Mouse (Mus musculus): Measurements from ENCODE around the gene Zcchc24. TPM values are rescaled to one million over a fixed set of nuclear protein-coding genes. Genes with fewer than 3 reads are reported as not detected.

Zcchc24 gene
- polyA plus RNA-seq, 1 experiment from 2014 or later = 19.3 TPM

DNA sequence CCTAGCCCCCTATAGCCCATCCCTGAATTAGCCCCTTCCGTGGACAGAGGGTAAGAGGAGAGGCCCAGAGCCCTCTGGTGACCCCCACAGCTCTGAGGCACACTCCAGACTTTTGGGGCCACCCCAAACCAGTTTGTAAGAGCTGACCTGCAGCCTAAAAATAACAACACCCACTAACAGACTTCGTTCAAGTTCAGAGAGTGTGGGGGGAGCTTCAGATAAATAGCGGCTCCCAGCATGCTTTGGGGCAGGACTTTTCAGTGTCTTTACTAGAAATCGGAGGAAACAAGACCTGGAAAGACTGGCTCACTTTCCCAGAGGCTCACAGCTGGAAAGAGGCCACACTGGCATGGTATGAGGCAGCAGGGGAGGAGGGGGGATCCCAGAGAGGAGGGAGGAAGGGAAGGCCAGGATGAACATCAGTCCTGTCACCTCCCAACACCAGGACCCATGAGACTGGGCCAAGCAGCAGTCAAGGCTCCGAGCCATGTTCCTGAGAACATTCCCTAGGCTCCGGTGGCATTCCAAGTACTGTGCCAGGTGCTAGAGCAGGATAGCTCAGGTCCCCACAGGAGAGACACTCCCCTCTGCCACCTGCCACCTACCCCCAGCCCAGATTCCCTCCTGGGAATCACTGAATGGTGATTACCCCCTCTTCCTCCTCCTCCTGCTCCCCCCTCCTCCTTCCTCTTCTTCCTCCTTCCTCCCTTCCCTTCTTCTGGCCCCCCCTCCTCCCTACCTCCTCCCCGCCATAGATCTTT is 20.7 kb downstream of the Zcchc24 start:
- no peak for TF ChIP-seq EP300 (IDR thresholded peaks at IDR 0.05)
- no peak for TF ChIP-seq CTCF (IDR thresholded peaks at IDR 0.05)
- no peaks in the 10 kb centered on the region for H3K27me3 ChIP-seq (replicated peaks; ENCODE audit: insufficient read depth, low read length)
- DNase-seq (ENCODE audit: low spot score) = no peak
- H3K9me3 ChIP-seq (ENCODE audit: low read length) = no peaks in the 10 kb centered on the region
- H3K36me3 ChIP-seq (ENCODE audit: insufficient read depth, low read length) = no peaks in the 10 kb centered on the region
- 66% methylated on average over 6 of the region's 7 CpGs for WGBS
- H3K4me2 ChIP-seq (replicated peaks; ENCODE audit: low read depth, low read length) = no peak overlapping the region
- H3K9ac ChIP-seq (replicated peaks; ENCODE audit: low read depth) = no peak overlapping the region
- H3K4me3 ChIP-seq (ENCODE audit: low read depth, low read length) = no peak overlapping the region
- no peak for ATAC-seq
- H3K4me1 ChIP-seq (ENCODE audit: insufficient read depth, low read depth, low read length) = no peaks in the 10 kb centered on the region
- H3K27ac ChIP-seq (ENCODE audit: low read length) = no peak overlapping the region

- H3K9me3 ChIP-seq (ENCODE audit: low read length) = no peaks in the 10 kb centered on the region
- H3K4me1 ChIP-seq (ENCODE audit: insufficient read depth, low read depth, low read length) = no peaks in the 10 kb centered on the region
- 64% methylated on average over 21 of the region's 21 CpGs for WGBS
- H3K36me3 ChIP-seq (ENCODE audit: insufficient read depth, low read length) = no peaks in the 10 kb centered on the region
- no peak for ATAC-seq
- H3K27me3 ChIP-seq (replicated peaks; ENCODE audit: insufficient read depth, low read length) = no peaks in the 10 kb centered on the region
- no peak overlapping the region for H3K9ac ChIP-seq (replicated peaks; ENCODE audit: low read depth)
- no peak overlapping the region for H3K4me3 ChIP-seq (ENCODE audit: low read depth, low read length)
- H3K27ac ChIP-seq (ENCODE audit: low read length) = no peak overlapping the region
- TF ChIP-seq CTCF (IDR thresholded peaks at IDR 0.05) (no peak), EP300 (IDR thresholded peaks at IDR 0.05) (no peak)
- DNase-seq (ENCODE audit: low spot score) = peak; percentile 30
- H3K4me2 ChIP-seq (replicated peaks; ENCODE audit: low read depth, low read length) = no peak overlapping the region
These were observed 21.6 kb downstream of the Zcchc24 start for GRCm38 (mm10) chr14:25746971-25747945.

DNA sequence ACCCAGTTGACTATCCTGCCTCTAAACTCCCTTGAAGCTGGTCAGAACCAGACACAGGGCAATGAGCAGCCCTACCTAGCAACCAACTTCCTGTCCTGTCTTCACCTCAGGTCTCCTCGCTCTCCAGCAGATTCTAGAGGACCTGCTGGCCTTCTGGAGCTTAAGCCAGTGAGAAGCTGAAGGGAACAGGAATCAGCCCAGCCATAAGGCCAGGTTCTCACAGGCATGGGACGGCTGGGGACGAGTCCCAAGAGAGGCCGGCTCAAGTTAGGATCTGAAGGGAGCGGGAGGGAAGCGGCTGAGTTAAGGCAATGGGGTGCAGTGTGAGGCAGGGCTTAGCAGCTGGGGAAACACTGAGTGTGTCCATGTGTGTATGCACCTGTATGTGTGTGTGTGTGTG is 22.5 kb downstream of the Zcchc24 start:
- H3K9me3 ChIP-seq (ENCODE audit: low read length) = no peaks in the 10 kb centered on the region
- DNase-seq (ENCODE audit: low spot score) (no peak), ATAC-seq (no peak)
- H3K27me3 ChIP-seq (replicated peaks; ENCODE audit: insufficient read depth, low read length) = no peaks in the 10 kb centered on the region
- no peak overlapping the region for H3K9ac ChIP-seq (replicated peaks; ENCODE audit: low read depth)
- H3K4me2 ChIP-seq (replicated peaks; ENCODE audit: low read depth, low read length) = no peak overlapping the region
- no peaks in the 10 kb centered on the region for H3K4me1 ChIP-seq (ENCODE audit: insufficient read depth, low read depth, low read length)
- no peaks in the 10 kb centered on the region for H3K36me3 ChIP-seq (ENCODE audit: insufficient read depth, low read length)
- 93% methylated on average over 6 of the region's 6 CpGs for WGBS
- TF ChIP-seq CTCF (IDR thresholded peaks at IDR 0.05) (no peak), EP300 (IDR thresholded peaks at IDR 0.05) (no peak)
- no peak overlapping the region for H3K4me3 ChIP-seq (ENCODE audit: low read depth, low read length)
- no peak overlapping the region for H3K27ac ChIP-seq (ENCODE audit: low read length)

DNA sequence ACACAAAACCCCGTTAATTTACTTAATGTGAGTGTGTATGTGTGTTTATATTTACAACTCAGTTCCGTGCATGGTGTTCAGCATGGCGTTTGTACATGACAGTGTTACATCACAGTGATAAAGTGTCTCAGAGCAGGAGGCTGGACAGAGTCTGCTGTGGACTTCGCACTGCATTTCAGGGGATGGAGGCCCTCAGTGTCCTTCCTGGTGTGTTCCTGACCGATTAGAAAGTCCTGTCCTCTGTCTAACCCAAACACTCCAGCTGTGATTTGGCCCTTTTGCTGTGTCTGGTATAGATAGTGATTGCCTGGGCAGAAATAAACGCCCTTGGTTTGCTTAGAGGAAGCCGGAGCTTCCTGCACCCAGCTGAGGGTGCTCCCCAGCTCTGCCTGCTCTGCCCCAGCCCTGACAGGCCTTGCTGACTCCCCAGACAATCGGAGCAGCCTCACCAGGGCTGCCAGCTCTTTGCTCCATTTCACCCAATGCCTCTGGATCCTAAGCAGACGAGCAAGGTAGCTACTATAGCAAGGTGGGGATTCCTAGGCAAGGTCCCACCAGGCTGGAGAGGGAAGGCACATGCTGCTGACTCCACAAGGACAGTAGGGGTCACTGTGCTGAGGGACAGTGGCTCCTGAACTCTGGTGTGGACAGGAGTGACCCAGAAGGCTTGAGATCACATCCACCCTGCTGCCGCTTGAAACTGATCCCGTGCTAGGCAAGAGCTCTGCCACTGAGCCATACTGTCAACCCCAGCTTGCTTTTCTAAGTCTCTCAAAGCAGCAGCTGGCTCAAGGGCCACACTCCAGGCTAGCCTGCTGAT is 23.3 kb downstream of the Zcchc24 start:
- no peak overlapping the region for H3K4me3 ChIP-seq (ENCODE audit: low read depth, low read length)
- no peaks in the 10 kb centered on the region for H3K27me3 ChIP-seq (replicated peaks; ENCODE audit: insufficient read depth, low read length)
- DNase-seq (ENCODE audit: low spot score) (no peak), ATAC-seq (no peak)
- H3K36me3 ChIP-seq (ENCODE audit: insufficient read depth, low read length) = no peaks in the 10 kb centered on the region
- 53% methylated on average over 11 of the region's 11 CpGs for WGBS
- no peaks in the 10 kb centered on the region for H3K9me3 ChIP-seq (ENCODE audit: low read length)
- no peak overlapping the region for H3K4me2 ChIP-seq (replicated peaks; ENCODE audit: low read depth, low read length)
- no peak overlapping the region for H3K27ac ChIP-seq (ENCODE audit: low read length)
- H3K9ac ChIP-seq (replicated peaks; ENCODE audit: low read depth) = no peak overlapping the region
- TF ChIP-seq CTCF (IDR thresholded peaks at IDR 0.05) (peak; percentile 57), EP300 (IDR thresholded peaks at IDR 0.05) (no peak)
- no peaks in the 10 kb centered on the region for H3K4me1 ChIP-seq (ENCODE audit: insufficient read depth, low read depth, low read length)

- WGBS = 49% methylated on average over 5 of the region's 5 CpGs
These were observed 25.9 kb downstream of the Zcchc24 start for GRCm38 (mm10) chr14:25742943-25743342.

More at GRCm38 (mm10) chr14:25742943-25743342, 25.9 kb downstream of the Zcchc24 start:
- no peak for DNase-seq (ENCODE audit: low spot score)
- Histone ChIP-seq H3K9me3 (ENCODE audit: low read length) (no peaks in the 10 kb centered on the region), H3K36me3 (ENCODE audit: insufficient read depth, low read length) (no peaks in the 10 kb centered on the region), H3K27me3 (replicated peaks; ENCODE audit: insufficient read depth, low read length) (no peaks in the 10 kb centered on the region), H3K4me2 (replicated peaks; ENCODE audit: low read depth, low read length) (no peak overlapping the region), H3K27ac (ENCODE audit: low read length) (no peak overlapping the region), H3K4me1 (ENCODE audit: insufficient read depth, low read depth, low read length) (peaks cover 6% of the 10 kb centered on the region; the same call in 1 of the 2 replicates), H3K9ac (replicated peaks; ENCODE audit: low read depth) (no peak overlapping the region), H3K4me3 (ENCODE audit: low read depth, low read length) (no peak overlapping the region)
- ATAC-seq = no peak
- TF ChIP-seq EP300 (IDR thresholded peaks at IDR 0.05) = no peak
- TF ChIP-seq CTCF (IDR thresholded peaks at IDR 0.05) = no peak

Measured in lung, postnatal 0 days (tissue).